In the genomic region with DNA sequence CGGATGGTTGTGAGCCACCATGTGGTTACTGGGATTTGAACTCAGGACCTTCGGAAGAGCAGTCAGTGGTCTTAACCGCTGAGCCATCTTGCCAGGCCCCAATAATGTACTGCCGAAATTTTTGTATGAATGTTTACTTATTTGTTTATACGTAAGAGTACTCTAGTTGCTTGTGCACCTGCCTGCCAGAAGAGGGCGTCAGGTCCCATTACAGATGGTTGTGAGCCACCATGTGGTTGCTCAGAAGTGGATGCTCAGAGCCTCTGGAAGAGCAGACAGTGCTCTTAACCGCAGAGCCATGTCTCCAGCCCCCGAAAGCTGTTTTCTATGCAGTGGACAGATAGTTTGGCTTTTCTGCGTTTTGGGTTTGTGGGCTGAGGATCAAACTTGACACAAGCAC, we compare ENCODE assay signal across 8 mouse cellular contexts. TPM values are rescaled to one million over a fixed set of nuclear protein-coding genes. Genes with fewer than 3 reads are reported as not detected.
DNase-seq lines count a peak whose midpoint lies in the region; ATAC-seq and TF ChIP-seq lines count a peak whose summit lies in the region.

No protein-coding gene starts in this region.

- H3K9me3 ChIP-seq in forebrain, embryonic 11.5 days (ENCODE audit: control insufficient read depth, low read length) = no peaks in the 10 kb centered on the region
- H3K9me3 ChIP-seq in forebrain, embryonic 15.5 days = no peaks in the 10 kb centered on the region
- H3K9me3 ChIP-seq in liver, embryonic 12.5 days (replicated peaks) = no peaks in the 10 kb centered on the region
- H3K9me3 ChIP-seq in lung, postnatal 0 days (ENCODE audit: low read length) = no peaks in the 10 kb centered on the region

- no peak for ATAC-seq in forebrain, embryonic 11.5 days (replicated peaks; ENCODE audit: low FRiP score)
- no peak for ATAC-seq in forebrain, embryonic 15.5 days (replicated peaks)
- ATAC-seq in liver, embryonic 12.5 days = no peak
- peak; percentile 44; the same call in 1 of the 2 replicates for ATAC-seq in lung, postnatal 0 days

- DNase-seq in forebrain, embryonic 11.5 days (ENCODE audit: low spot score) = peak; percentile 63
- DNase-seq in liver, adult 2 months (ENCODE audit: extremely low read depth, low read depth, low spot score) = no peak
- DNase-seq in lung, postnatal 0 days (ENCODE audit: low spot score) = peak; percentile 62
- DNase-seq in thymus, postnatal 25 days = peak; percentile 10
- no peak for DNase-seq in urinary bladder, adult 18-20 months (ENCODE audit: low spot score in 2 of 2)

- H3K79me2 ChIP-seq in liver, adult 2 months (ENCODE audit: control insufficient read depth, insufficient read depth, low read length) = no peaks in the 10 kb centered on the region

- peaks cover 9% of the 10 kb centered on the region; the same call in 1 of the 2 replicates for H3K4me1 ChIP-seq in forebrain, embryonic 11.5 days (replicated peaks; ENCODE audit: control insufficient read depth, insufficient read depth, low read length)
- H3K4me1 ChIP-seq in forebrain, embryonic 15.5 days = peaks cover 15% of the 10 kb centered on the region
- no peaks in the 10 kb centered on the region for H3K4me1 ChIP-seq in liver, adult 2 months (ENCODE audit: control insufficient read depth, insufficient read depth, low read length)
- no peaks in the 10 kb centered on the region for H3K4me1 ChIP-seq in liver, embryonic 12.5 days
- H3K4me1 ChIP-seq in cortical plate, adult 2 months (ENCODE audit: control insufficient read depth, insufficient read depth, low read length) = peaks cover 1% of the 10 kb centered on the region; the same call in 1 of the 2 replicates
- H3K4me1 ChIP-seq in lung, postnatal 0 days (ENCODE audit: insufficient read depth, low read depth, low read length) = no peaks in the 10 kb centered on the region

- TF ChIP-seq EP300 in lung, postnatal 0 days (IDR thresholded peaks at IDR 0.05) = no peak

- no peaks in the 10 kb centered on the region for H3K27me3 ChIP-seq in forebrain, embryonic 11.5 days (ENCODE audit: control insufficient read depth, insufficient read depth, low read length)
- no peaks in the 10 kb centered on the region for H3K27me3 ChIP-seq in forebrain, embryonic 15.5 days
- H3K27me3 ChIP-seq in liver, adult 2 months (ENCODE audit: control insufficient read depth, insufficient read depth, low read length) = no peaks in the 10 kb centered on the region
- 0 out of 2 replicates have a peak, but pooled peaks cover 5% of the 10 kb centered on the region for H3K27me3 ChIP-seq in liver, embryonic 12.5 days (replicated peaks)
- H3K27me3 ChIP-seq in lung, postnatal 0 days (replicated peaks; ENCODE audit: insufficient read depth, low read length) = no peaks in the 10 kb centered on the region

- no peak overlapping the region for H3K4me3 ChIP-seq in forebrain, embryonic 11.5 days (ENCODE audit: low read depth, low read length)
- no peak overlapping the region for H3K4me3 ChIP-seq in forebrain, embryonic 15.5 days
- no peak overlapping the region for H3K4me3 ChIP-seq in liver, adult 2 months (ENCODE audit: insufficient read depth, low read depth, low read length)
- H3K4me3 ChIP-seq in liver, embryonic 12.5 days = no peak overlapping the region
- H3K4me3 ChIP-seq in cortical plate, adult 2 months (ENCODE audit: insufficient read depth, low read length) = no peak overlapping the region
- no peak overlapping the region for H3K4me3 ChIP-seq in lung, postnatal 0 days (ENCODE audit: low read depth, low read length)

- peak; percentile 61 for TF ChIP-seq CTCF in liver, adult 2 months (IDR thresholded peaks at IDR 0.05; ENCODE audit: low read depth, low read length)
- TF ChIP-seq CTCF in cortical plate, adult 2 months (IDR thresholded peaks at IDR 0.05; ENCODE audit: extremely low read depth, insufficient read depth, low read length) = peak; percentile 53
- TF ChIP-seq CTCF in lung, postnatal 0 days (IDR thresholded peaks at IDR 0.05) = peak; percentile 84

- H3K36me3 ChIP-seq in forebrain, embryonic 11.5 days (ENCODE audit: control insufficient read depth, insufficient read depth, low read length) = peaks cover 3% of the 10 kb centered on the region
- H3K36me3 ChIP-seq in forebrain, embryonic 15.5 days = peaks cover 15% of the 10 kb centered on the region
- peaks cover 13% of the 10 kb centered on the region for H3K36me3 ChIP-seq in liver, adult 2 months (ENCODE audit: control insufficient read depth, insufficient read depth, low read length)
- H3K36me3 ChIP-seq in liver, embryonic 12.5 days = peaks cover 15% of the 10 kb centered on the region
- no peaks in the 10 kb centered on the region for H3K36me3 ChIP-seq in lung, postnatal 0 days (ENCODE audit: insufficient read depth, low read length)

- 41% methylated on average over 9 of the region's 9 CpGs for WGBS in forebrain, embryonic 11.5 days
- 41% methylated on average over 9 of the region's 9 CpGs for WGBS in forebrain, embryonic 15.5 days
- 63% methylated on average over 9 of the region's 9 CpGs for WGBS in liver, adult 2 months
- 44% methylated on average over 9 of the region's 9 CpGs for WGBS in liver, embryonic 12.5 days (ENCODE audit: insufficient replicate concordance)
- 45% methylated on average over 9 of the region's 9 CpGs for WGBS in lung, postnatal 0 days

- TF ChIP-seq POLR2A in liver, adult 2 months (IDR thresholded peaks at IDR 0.05; ENCODE audit: extremely low read depth, insufficient read depth, low read length) = no peak
- TF ChIP-seq POLR2A in cortical plate, adult 2 months (IDR thresholded peaks at IDR 0.05; ENCODE audit: extremely low read depth, insufficient read depth, low read length) = no peak

- peak overlapping the region; percentile 83 for H3K27ac ChIP-seq in forebrain, embryonic 11.5 days (ENCODE audit: low read depth, low read length)
- no peak overlapping the region for H3K27ac ChIP-seq in forebrain, embryonic 15.5 days (replicated peaks)
- H3K27ac ChIP-seq in liver, adult 2 months (replicated peaks; ENCODE audit: insufficient read depth, low read depth, low read length) = no peak overlapping the region
- H3K27ac ChIP-seq in liver, embryonic 12.5 days = no peak overlapping the region
- H3K27ac ChIP-seq in cortical plate, adult 2 months (ENCODE audit: insufficient read depth, low read length) = no peak overlapping the region
- no peak overlapping the region for H3K27ac ChIP-seq in lung, postnatal 0 days (ENCODE audit: low read length)

- no peak overlapping the region for H3K9ac ChIP-seq in forebrain, embryonic 11.5 days (ENCODE audit: low read length)
- H3K9ac ChIP-seq in forebrain, embryonic 15.5 days (replicated peaks) = no peak overlapping the region
- H3K9ac ChIP-seq in liver, adult 2 months (ENCODE audit: low read depth, low read length) = no peak overlapping the region
- H3K9ac ChIP-seq in liver, embryonic 12.5 days = no peak overlapping the region
- H3K9ac ChIP-seq in lung, postnatal 0 days (replicated peaks; ENCODE audit: low read depth) = no peak overlapping the region

- H3K4me2 ChIP-seq in forebrain, embryonic 11.5 days (ENCODE audit: low read depth, low read length, severe bottlenecking) = no peak overlapping the region
- no peak overlapping the region for H3K4me2 ChIP-seq in forebrain, embryonic 15.5 days (replicated peaks)
- H3K4me2 ChIP-seq in liver, embryonic 12.5 days = no peak overlapping the region
- no peak overlapping the region for H3K4me2 ChIP-seq in lung, postnatal 0 days (replicated peaks; ENCODE audit: low read depth, low read length)

RNA-seq across cellular contexts. Expression of a gene that starts 21.6 kb away (rescaled TPM):
- 28.6 and 29.3 TPM in 2 replicates for polyA plus RNA-seq in forebrain, embryonic 11.5 days (2014; fragmentation: Nextera tagmentation; extraction: Ambion mirVana)
- 27.2 and 33.4 TPM in 2 replicates for polyA plus RNA-seq in forebrain, embryonic 15.5 days (2015; fragmentation: Nextera tagmentation; extraction: Ambion mirVana)
- 0.09 and 0.34 TPM in 2 replicates for total RNA-seq in liver, adult 2 months (2014; rRNA removed)
- polyA plus RNA-seq in liver, adult 2 months (2012; rRNA removed) = 0.56 and 0.91 TPM in 2 replicates
- 2.5 and 2.9 TPM in 2 replicates for polyA plus RNA-seq in liver, embryonic 12.5 days (2016; fragmentation: Nextera tagmentation; extraction: Ambion mirVana)
- 9.2 and 10.6 TPM in 2 replicates for polyA plus RNA-seq in cortical plate, adult 2 months (2012; rRNA removed)
- 7.6 and 8.2 TPM in 2 replicates for polyA plus RNA-seq in lung, postnatal 0 days (2015; fragmentation: Nextera tagmentation; extraction: Ambion mirVana)

RNA-seq across cellular contexts. Expression of a gene that starts 28.1 kb away (rescaled TPM):
- polyA plus RNA-seq in forebrain, embryonic 11.5 days (2014; fragmentation: Nextera tagmentation; extraction: Ambion mirVana) = 23.3 and 23.8 TPM in 2 replicates
- 10.4 and 11.3 TPM in 2 replicates for polyA plus RNA-seq in forebrain, embryonic 15.5 days (2015; fragmentation: Nextera tagmentation; extraction: Ambion mirVana)
- 14.7 and 15.5 TPM in 2 replicates for total RNA-seq in liver, adult 2 months (2014; rRNA removed)
- 2.5 and 2.6 TPM in 2 replicates for polyA plus RNA-seq in liver, adult 2 months (2012; rRNA removed)
- 23.0 and 24.8 TPM in 2 replicates for polyA plus RNA-seq in liver, embryonic 12.5 days (2016; fragmentation: Nextera tagmentation; extraction: Ambion mirVana)
- 12.8 and 13.0 TPM in 2 replicates for polyA plus RNA-seq in cortical plate, adult 2 months (2012; rRNA removed)
- polyA plus RNA-seq in lung, postnatal 0 days (2015; fragmentation: Nextera tagmentation; extraction: Ambion mirVana) = 6.4 and 7.2 TPM in 2 replicates

Comparison
In these comparisons a context has a peak if more than half of its experiments do, and no peak if none do; other contexts are left out.
1. DNase-seq: peak in forebrain, embryonic 11.5 days (single experiment), lung, postnatal 0 days (single experiment) and thymus, postnatal 25 days (single experiment); none in liver, adult 2 months (single experiment) and urinary bladder, adult 18-20 months (0 of 2).
2. Peak in every context shown above with its lines, with median percentiles within 50 percentile points of each other: CTCF ChIP-seq.